Mouse (Mus musculus) liver, embryonic 14.5 days (tissue): ENCODE data around the gene Hic1. TPM values are rescaled to one million over a fixed set of nuclear protein-coding genes. Genes with fewer than 3 reads are reported as not detected.

Experiments used
- ATAC-seq: fragments of 200-750 bp; cut with Nextera tagmentation; 2 replicates; pipeline ENCODE4 v1.8.0; 2017; ENCODE audit warnings: moderate number of reproducible peaks, mild to moderate bottlenecking, moderate library complexity; ENCODE audit not compliant: insufficient read depth
- DNase-seq, 3 experiments: peaks; one replicate each; pipeline ENCODE4 v3.0.0-alpha.2; 2012 to 2013; ENCODE audit warnings: low read depth in 3 of 3, low spot score in 3 of 3
- H3K27ac ChIP-seq: fragments of 300-500 bp; sonication (generic); 2 replicates; pipeline ENCODE4 v1.5.1; 2014; ENCODE audit warnings: moderate library complexity, mild to moderate bottlenecking, control low read depth, inconsistent platforms
- H3K27me3 ChIP-seq: fragments of 300-500 bp; sonication (generic); 2 replicates; pipeline ENCODE4 v1.6.1; 2014; ENCODE audit warnings: mild to moderate bottlenecking, low read length, moderate library complexity; ENCODE audit not compliant: control insufficient read depth, insufficient read depth
- H3K36me3 ChIP-seq: fragments of 300-500 bp; sonication (generic); replicated peaks from 2 replicates; pipeline ENCODE4 v1.6.1; 2014; ENCODE audit warnings: low read depth; ENCODE audit not compliant: control insufficient read depth, insufficient read depth
- H3K4me1 ChIP-seq, 2 experiments: fragments of 200-500 bp in 1 of 2; fragments of 300-500 bp in 1 of 2; sonication (generic) in 1 of 2; replicated peaks; 2 replicates each; pipeline ENCODE4 v1.6.1; 2012 to 2014; ENCODE audit warnings: antibody characterized with exemption in 1 of 2, inconsistent platforms in 1 of 2, low read length in 1 of 2; ENCODE audit not compliant: control insufficient read depth in 2 of 2, insufficient read depth in 2 of 2
- H3K4me2 ChIP-seq: fragments of 300-500 bp; sonication (generic); 2 replicates; pipeline ENCODE4 v1.6.1; 2014; ENCODE audit warnings: low read depth, mild to moderate bottlenecking, control low read depth, moderate library complexity
- H3K4me3 ChIP-seq, 2 experiments: fragments of 200-500 bp in 1 of 2; fragments of 300-500 bp in 1 of 2; sonication (generic) in 1 of 2; 2 replicates each; pipeline ENCODE4 v1.5.1; 2012 to 2014; ENCODE audit warnings: low read depth in 2 of 2, low read length in 2 of 2, mild to moderate bottlenecking in 2 of 2, control low read depth in 1 of 2, inconsistent platforms in 1 of 2, moderate library complexity in 1 of 2; ENCODE audit not compliant: insufficient read depth in 1 of 2
- H3K9ac ChIP-seq: fragments of 300-500 bp; sonication (generic); replicated peaks from 2 replicates; pipeline ENCODE4 v1.6.1; 2014; ENCODE audit warnings: mild to moderate bottlenecking, control low read depth, moderate library complexity
- H3K9me3 ChIP-seq: fragments of 300-500 bp; sonication (generic); 2 replicates; pipeline ENCODE4 v1.6.1; 2016; ENCODE audit warnings: low read length, mixed read lengths; ENCODE audit not compliant: control insufficient read depth
- CTCF ChIP-seq: IDR thresholded peaks from 2 replicates; pipeline ENCODE4 v1.5.1; 2016; ENCODE audit warnings: antibody characterized with exemption, low read depth, control low read depth
- EP300 ChIP-seq: IDR thresholded peaks from 2 replicates; pipeline ENCODE4 v1.6.1; 2016; ENCODE audit warnings: antibody characterized with exemption, low read depth
- WGBS: fragments of 180-500 bp; shearing (Covaris S2); extraction: QIAGEN DNeasy Blood & Tissue Kit; methylation state at CpG from one replicate; pipeline ENCODE4 v1.1.7; 2014; ENCODE audit not compliant: insufficient replicate concordance; 5-methylcytosine and 5-hydroxymethylcytosine counted together
- polyA plus RNA-seq, 2 experiments: library from polyadenylated mRNA; depleted of rRNA in 1 of 2; stranded (reverse) in 1 of 2; unstranded in 1 of 2; fragments of >200 nt; fragmentation: Nextera tagmentation in 1 of 2; extraction: Ambion mirVana in 1 of 2; gene quantifications; 2 replicates each; pipeline versions ENCODE4 v1.2.1 to v1.2.3; 2012 to 2014

Gene Hic1
- polyA plus RNA-seq (2012; rRNA removed), result 0.97 and 1.4 TPM in 2 replicates
- 0.28 and 0.48 TPM in 2 replicates for polyA plus RNA-seq (2014; fragmentation: Nextera tagmentation; extraction: Ambion mirVana)

- Histone ChIP-seq H3K4me2 (peak within 1 kb of the TSS; percentile 74), H3K36me3 (no peaks in the 10 kb centered on the region), H3K9ac (peak within 1 kb of the TSS; percentile 32), H3K27me3 (peaks cover 98% of the 10 kb centered on the region), H3K27ac (no peak within 1 kb of the TSS), H3K9me3 (no peaks in the 10 kb centered on the region), H3K4me1 (peaks cover 2 to 7% of the 10 kb centered on the region in 2 experiments), H3K4me3 (peak within 1 kb of the TSS; percentile 32 to 52)
- no peak for TF ChIP-seq EP300
- no peak for TF ChIP-seq CTCF
- 7% methylated on average over 23 of the region's 23 CpGs for WGBS
- ATAC-seq, result no peak
- no peak for DNase-seq
Measured at GRCm38 (mm10) chr11:75169405-75170080, at the start of gene Hic1. Hic1 (minus strand) TSS chr11:75169519.

- peaks cover 23 to 32% of the 10 kb centered on the region in 2 experiments for H3K4me1 ChIP-seq
- WGBS, result 33% methylated on average over 13 of the region's 13 CpGs
- TF ChIP-seq EP300 (no peak), CTCF (no peak)
Measured at GRCm38 (mm10) chr11:75214081-75214950, 45.0 kb upstream of the Hic1 start.

GRCm38 (mm10) chr11:75213372-75214080 is 44.2 kb upstream of the Hic1 start:
- WGBS, result 19% methylated on average over 35 of the region's 35 CpGs
- TF ChIP-seq EP300 (no peak), CTCF (no peak)
- ATAC-seq, result peak; percentile 47
- no peak overlapping the region for H3K27ac ChIP-seq
- peak overlapping the region in 1 of 2 experiments; percentile 6; a peak in 2 of 4 replicates for H3K4me3 ChIP-seq
- no peak overlapping the region for H3K9ac ChIP-seq
- H3K27me3 ChIP-seq, result peaks cover 4% of the 10 kb centered on the region; the same call in 1 of the 2 replicates
- H3K36me3 ChIP-seq, result no peaks in the 10 kb centered on the region
- no peak for DNase-seq
- no peaks in the 10 kb centered on the region for H3K9me3 ChIP-seq
- peak overlapping the region; percentile 51 for H3K4me2 ChIP-seq
- H3K4me1 ChIP-seq, result peaks cover 30 to 40% of the 10 kb centered on the region in 2 experiments

More at GRCm38 (mm10) chr11:75214081-75214950, 45.0 kb upstream of the Hic1 start:
- Histone ChIP-seq H3K27me3 (peaks cover 4% of the 10 kb centered on the region; the same call in 1 of the 2 replicates), H3K4me3 (peak overlapping the region in 1 of 2 experiments; percentile 6; a peak in 3 of 4 replicates), H3K27ac (no peak overlapping the region), H3K9ac (no peak overlapping the region), H3K4me2 (peak overlapping the region; percentile 51), H3K36me3 (no peaks in the 10 kb centered on the region), H3K9me3 (no peaks in the 10 kb centered on the region)
- DNase-seq (no peak), ATAC-seq (no peak)

GRCm38 (mm10) chr11:75212876-75213275 is 43.6 kb upstream of the Hic1 start:
- no peak overlapping the region for H3K4me2 ChIP-seq
- TF ChIP-seq EP300 (no peak), CTCF (no peak)
- no peak for ATAC-seq
- DNase-seq, result no peak
- no peak overlapping the region for H3K9ac ChIP-seq
- H3K9me3 ChIP-seq, result no peaks in the 10 kb centered on the region
- H3K36me3 ChIP-seq, result no peaks in the 10 kb centered on the region
- peaks cover 4% of the 10 kb centered on the region; the same call in 1 of the 2 replicates for H3K27me3 ChIP-seq
- H3K4me1 ChIP-seq, result peaks cover 32 to 41% of the 10 kb centered on the region in 2 experiments
- no peak overlapping the region for H3K4me3 ChIP-seq
- 58% methylated on average over 3 of the region's 3 CpGs for WGBS
- H3K27ac ChIP-seq, result no peak overlapping the region
